Mouse (Mus musculus): ENCODE data around the gene Gabpa. TPM values are rescaled to one million over a fixed set of nuclear protein-coding genes. Genes with fewer than 3 reads are reported as not detected.
A peak's percentile ranks its signal among the peaks of the same experiment; 100 is the strongest.

Gabpa gene
- total RNA-seq (2012; rRNA removed) (44.3 and 50.2 TPM in 2 replicates), total RNA-seq (2014; rRNA removed) (77.0 and 82.8 TPM in 2 replicates), polyA plus RNA-seq (2012; ENCODE audit: insufficient read length, low read depth) (82.8 and 85.2 TPM in 2 replicates)

- DNase-seq (ENCODE audit: extremely low read depth): peak; percentile 100
- Histone ChIP-seq H3K4me3 (replicated peaks in 1 of 3; ENCODE audit: low read depth in 2 of 3, low read length in 2 of 3, poor library complexity in 1 of 3) (peak within 1 kb of the TSS; percentile 77 to 89 (median 87)), H3K4me2 (ENCODE audit: insufficient read depth, low read depth, poor library complexity, severe bottlenecking) (peak within 1 kb of the TSS; percentile 76), H3K9me3 (replicated peaks; ENCODE audit: low read length) (no peaks in the 10 kb centered on the region), H3K27me3 (replicated peaks) (no peaks in the 10 kb centered on the region), H3K9ac (ENCODE audit: insufficient read depth, low read depth) (peak within 1 kb of the TSS; percentile 98), H3K36me3 (replicated peaks in 1 of 2; ENCODE audit: control insufficient read depth in 1 of 2, insufficient read depth in 1 of 2, low read length in 1 of 2) (peaks cover 29 to 57% of the 10 kb centered on the region in 2 experiments), H3K79me2 (replicated peaks; ENCODE audit: control insufficient read depth, extremely low read depth, insufficient read depth, poor library complexity, severe bottlenecking) (peaks cover 65% of the 10 kb centered on the region), H3K27ac (ENCODE audit: insufficient read depth, low read depth) (peak within 1 kb of the TSS; percentile 85), H3K4me1 (ENCODE audit: control insufficient read depth in 1 of 2, insufficient read depth in 2 of 2) (peaks cover 8 to 46% of the 10 kb centered on the region in 2 experiments)
- TF ChIP-seq KAT2A (IDR thresholded peaks at IDR 0.05; ENCODE audit: insufficient replicate concordance, low read length): peak; percentile 97
- peak; percentile 89 for TF ChIP-seq MAZ (IDR thresholded peaks at IDR 0.05; ENCODE audit: low read depth, low read length)
- TF ChIP-seq ZMIZ1 (IDR thresholded peaks at IDR 0.05; ENCODE audit: low read depth, low read length): peak; percentile 79
- peak; percentile 37; the same call in 1 of the 2 replicates for TF ChIP-seq IRF4 (IDR thresholded peaks at IDR 0.05; ENCODE audit: low read depth, low read length)
- TF ChIP-seq HCFC1 (IDR thresholded peaks at IDR 0.05; ENCODE audit: low read depth, low read length): peak; percentile 90
- TF ChIP-seq USF1 (IDR thresholded peaks at IDR 0.05; ENCODE audit: low read depth, low read length): no peak
- TF ChIP-seq RCOR1 (conservative IDR thresholded peaks at IDR 0.05; ENCODE audit: low read depth, low read length): peak; percentile 78; the same call in 1 of the 2 replicates
- TF ChIP-seq TCF12 (IDR thresholded peaks at IDR 0.05; ENCODE audit: low read depth, low read length): peak; percentile 85
- TF ChIP-seq E2F4 (IDR thresholded peaks at IDR 0.05; ENCODE audit: insufficient replicate concordance, low read depth, low read length): peak; percentile 92; the same call in 1 of the 2 replicates
- peak; percentile 83 for TF ChIP-seq POLR2A (IDR thresholded peaks at IDR 0.05; ENCODE audit: low read depth, low read length)
- TF ChIP-seq NELFE (IDR thresholded peaks at IDR 0.05; ENCODE audit: low read depth, low read length): peak; percentile 85
- TF ChIP-seq MAFK (IDR thresholded peaks at IDR 0.05; ENCODE audit: insufficient replicate concordance, low read length): no peak
- TF ChIP-seq CHD2 (IDR thresholded peaks at IDR 0.05; ENCODE audit: low read length): peak; percentile 94
- no peak for TF ChIP-seq PAX5 (IDR thresholded peaks at IDR 0.05; ENCODE audit: low read length)
- no peak for TF ChIP-seq CHD1 (IDR thresholded peaks at IDR 0.05; ENCODE audit: low read depth, low read length)
- peak; percentile 98 for TF ChIP-seq ELF1 (IDR thresholded peaks at IDR 0.05; ENCODE audit: low read depth, low read length)
- TF ChIP-seq MXI1 (IDR thresholded peaks at IDR 0.05; ENCODE audit: low read depth, low read length): peak; percentile 39; the same call in 1 of the 2 replicates
- TF ChIP-seq UBTF (IDR thresholded peaks at IDR 0.05; ENCODE audit: low read depth, low read length): no peak
- TF ChIP-seq ZKSCAN1 (IDR thresholded peaks at IDR 0.05; ENCODE audit: borderline replicate concordance, low read depth, low read length): no peak
- peak; percentile 75; the same call in 1 of the 2 replicates for TF ChIP-seq POLR2AphosphoS2 (IDR thresholded peaks at IDR 0.05; ENCODE audit: low read depth, low read length)
- TF ChIP-seq MYC (IDR thresholded peaks at IDR 0.05; ENCODE audit: low read depth, low read length): peak; percentile 87
- peak; percentile 81 for TF ChIP-seq TBP (conservative IDR thresholded peaks at IDR 0.05; ENCODE audit: low read depth, low read length)
- peak; percentile 87 for TF ChIP-seq NRF1 (IDR thresholded peaks at IDR 0.05; ENCODE audit: low read depth, low read length)
- TF ChIP-seq MEF2A (IDR thresholded peaks at IDR 0.05; ENCODE audit: borderline replicate concordance, low read depth, low read length): peak; percentile 83
- TF ChIP-seq JUND (conservative IDR thresholded peaks at IDR 0.05; ENCODE audit: low read depth, low read length): no peak; the same call in 1 of the 2 replicates
- TF ChIP-seq CTCF (conservative IDR thresholded peaks at IDR 0.05 in 1 of 2, IDR thresholded peaks at IDR 0.05 in 1 of 2; ENCODE audit: low read depth in 2 of 2, low read length in 2 of 2): no peak
- TF ChIP-seq RAD21 (IDR thresholded peaks at IDR 0.05; ENCODE audit: low read depth, low read length): no peak
- peak; percentile 35 for TF ChIP-seq ETS1 (conservative IDR thresholded peaks at IDR 0.05; ENCODE audit: low read depth, low read length)
- TF ChIP-seq USF2 (conservative IDR thresholded peaks at IDR 0.05; ENCODE audit: low read depth, low read length): no peak; the same call in 1 of the 2 replicates
- TF ChIP-seq SIN3A (IDR thresholded peaks at IDR 0.05; ENCODE audit: low read length): peak; percentile 86; the same call in 1 of the 2 replicates
- TF ChIP-seq GABPA (IDR thresholded peaks at IDR 0.05; ENCODE audit: insufficient replicate concordance, low read depth, low read length): peak; percentile 48; the same call in 1 of the 2 replicates
- no peak for TF ChIP-seq ZC3H11A (IDR thresholded peaks at IDR 0.05; ENCODE audit: low read depth, low read length)
- TF ChIP-seq JUN (IDR thresholded peaks at IDR 0.05; ENCODE audit: insufficient read depth, low read depth, low read length): no peak
- TF ChIP-seq MAX (IDR thresholded peaks at IDR 0.05; ENCODE audit: low read length): peak; percentile 90
- TF ChIP-seq BHLHE40 (IDR thresholded peaks at IDR 0.05; ENCODE audit: low read depth, low read length): peak; percentile 26; the same call in 1 of the 2 replicates
- TF ChIP-seq ZNF384 (IDR thresholded peaks at IDR 0.05; ENCODE audit: low read depth, low read length): no peak
- no peak for TF ChIP-seq EP300 (IDR thresholded peaks at IDR 0.05; ENCODE audit: low read length)
- TF ChIP-seq SMC3 (IDR thresholded peaks at IDR 0.05; ENCODE audit: low read depth, low read length): no peak; the same call in 1 of the 2 replicates
- in situ Hi-C loops (cut with MboI; ENCODE audit: low pct_ligation_motif_present, low pct_unique_long_range_greater_than_20kb, low sequenced_read_pairs) (loop anchor here (10.0 to 25.0 kb wide), 2 partner anchors 100 to 248 kb away; partner anchors contain the start of gene Mrpl39), dilution Hi-C loops (cut with MboI; ENCODE audit: extremely low pct_ligation_motif_present, extremely low pct_unique_long_range_greater_than_20kb, low sequenced_read_pairs) (no loop called here)
Measured at GRCm38 (mm10) chr16:84834745-84835440, at the start of gene Gabpa. Gabpa (plus strand) TSS chr16:84834925.
